Mouse (Mus musculus): ENCODE measurements at regions not wholly inside any gene's neighbourhood (a gene's known extent, or its start where the extent isn't known, plus 50 kb on each side); places are given as distances from the start of the nearest gene placed in this dataset.

DNA sequence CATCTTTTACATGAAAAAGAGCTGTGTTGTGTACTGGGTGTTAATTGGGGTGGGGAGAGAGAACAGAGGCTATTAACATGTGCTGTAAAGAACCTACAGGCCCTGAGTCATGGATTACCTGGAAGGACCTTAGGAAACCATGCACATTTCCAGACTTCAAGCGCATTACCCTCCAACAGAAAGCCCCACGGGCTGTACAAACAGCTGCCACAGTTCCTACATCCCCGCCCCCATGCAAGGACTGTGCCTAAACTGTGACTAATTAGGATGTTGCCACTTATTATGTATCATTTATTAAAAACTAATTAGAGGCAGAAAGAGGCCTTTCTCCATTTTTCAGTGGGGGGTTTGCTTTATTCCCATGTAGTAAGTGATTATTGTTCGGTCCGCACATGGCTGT lies 277.5 kb upstream of the Pmfbp1 start:
- 91% methylated on average over 5 of the region's 5 CpGs for WGBS
- H3K4me1 ChIP-seq (ENCODE audit: control insufficient read depth, insufficient read depth, low read length) = no peaks in the 10 kb centered on the region
- DNase-seq = no peak
- TF ChIP-seq CTCF (IDR thresholded peaks at IDR 0.05; ENCODE audit: insufficient read depth, low read length) (no peak), POLR2A (IDR thresholded peaks at IDR 0.05; ENCODE audit: borderline replicate concordance, extremely low read depth, low read depth, low read length) (no peak)
- no peak overlapping the region for H3K4me3 ChIP-seq (replicated peaks; ENCODE audit: extremely low read depth, low read depth, low read length)

DNA sequence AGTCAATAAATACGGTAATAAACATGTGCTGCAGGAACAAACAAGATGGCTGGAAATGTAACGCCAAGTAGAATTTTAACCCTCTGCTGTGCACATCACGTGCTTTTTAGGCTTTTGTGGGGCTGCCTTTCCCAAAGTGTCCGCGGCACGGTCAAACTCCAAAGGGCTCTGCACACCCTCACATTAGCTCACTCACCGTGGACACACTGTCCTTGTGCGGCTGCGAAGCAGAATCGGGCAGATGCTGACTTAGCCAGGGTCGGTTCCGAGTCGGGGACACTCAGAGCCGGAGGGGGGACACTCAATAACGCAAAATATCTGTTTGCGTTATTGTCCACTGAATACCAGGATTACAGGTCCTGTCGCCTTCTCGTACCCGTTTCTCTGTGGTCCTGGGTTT lies 276.5 kb upstream of the Pmfbp1 start:
- DNase-seq = no peak
- H3K4me1 ChIP-seq (ENCODE audit: control insufficient read depth, insufficient read depth, low read length) = no peaks in the 10 kb centered on the region
- no peak for TF ChIP-seq POLR2A (IDR thresholded peaks at IDR 0.05; ENCODE audit: borderline replicate concordance, extremely low read depth, low read depth, low read length)
- no peak for TF ChIP-seq CTCF (IDR thresholded peaks at IDR 0.05; ENCODE audit: insufficient read depth, low read length)
- H3K4me3 ChIP-seq (replicated peaks; ENCODE audit: extremely low read depth, low read depth, low read length) = no peak overlapping the region
- 94% methylated on average over 19 of the region's 19 CpGs for WGBS

DNA sequence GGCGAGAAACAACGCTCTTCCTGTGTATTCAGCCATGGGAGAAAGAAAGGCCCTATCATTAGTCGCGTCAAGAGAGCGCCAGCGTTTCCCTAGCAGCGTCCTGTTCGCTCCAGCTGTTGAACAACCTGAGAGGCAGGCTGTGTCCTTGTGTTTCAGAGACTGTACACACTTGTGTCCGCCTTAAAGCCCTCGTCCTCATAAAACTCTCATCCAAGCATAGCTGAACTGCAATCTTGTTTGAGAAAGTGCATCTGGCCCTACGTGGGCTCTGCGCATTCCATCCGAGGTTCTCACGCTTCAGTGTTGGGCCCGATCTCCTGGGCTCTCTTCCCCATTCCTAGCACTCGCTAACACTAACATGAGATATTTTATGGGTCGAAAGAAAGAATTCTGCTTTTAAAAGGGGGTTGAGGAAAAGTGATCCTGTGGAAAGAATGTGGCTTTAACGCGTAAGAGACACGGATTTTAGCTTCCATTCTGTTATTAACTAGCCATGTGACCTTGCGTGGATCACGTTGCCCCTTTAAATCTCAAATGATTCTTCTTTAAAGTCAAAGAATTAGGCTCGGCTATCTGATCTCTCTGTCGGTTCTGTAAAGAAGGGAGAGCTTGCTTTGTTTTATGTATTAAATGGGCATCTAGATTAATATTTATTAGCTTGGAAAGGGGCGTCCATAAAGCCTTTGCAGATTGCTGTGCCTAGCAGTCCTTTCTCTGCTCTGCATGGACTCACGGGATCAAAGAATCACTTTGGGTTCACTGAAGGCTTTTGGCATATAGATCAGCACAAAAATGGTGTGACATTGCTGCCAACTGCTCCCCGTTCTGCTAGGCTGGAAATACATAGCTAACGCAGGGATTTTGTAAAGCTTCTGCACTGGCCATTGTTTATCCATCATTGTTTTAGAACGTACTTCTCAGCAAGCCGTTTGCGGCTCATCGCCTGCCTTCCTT lies 261.3 kb upstream of the Pmfbp1 start:
- TF ChIP-seq CTCF (IDR thresholded peaks at IDR 0.05; ENCODE audit: insufficient read depth, low read length) = no peak
- no peak for TF ChIP-seq POLR2A (IDR thresholded peaks at IDR 0.05; ENCODE audit: borderline replicate concordance, extremely low read depth, low read depth, low read length)
- Histone ChIP-seq H3K4me1 (ENCODE audit: control insufficient read depth, insufficient read depth, low read length) (no peaks in the 10 kb centered on the region), H3K4me3 (replicated peaks; ENCODE audit: extremely low read depth, low read depth, low read length) (no peak overlapping the region)
- DNase-seq = no peak
- WGBS = 54% methylated on average over 32 of the region's 32 CpGs

DNA sequence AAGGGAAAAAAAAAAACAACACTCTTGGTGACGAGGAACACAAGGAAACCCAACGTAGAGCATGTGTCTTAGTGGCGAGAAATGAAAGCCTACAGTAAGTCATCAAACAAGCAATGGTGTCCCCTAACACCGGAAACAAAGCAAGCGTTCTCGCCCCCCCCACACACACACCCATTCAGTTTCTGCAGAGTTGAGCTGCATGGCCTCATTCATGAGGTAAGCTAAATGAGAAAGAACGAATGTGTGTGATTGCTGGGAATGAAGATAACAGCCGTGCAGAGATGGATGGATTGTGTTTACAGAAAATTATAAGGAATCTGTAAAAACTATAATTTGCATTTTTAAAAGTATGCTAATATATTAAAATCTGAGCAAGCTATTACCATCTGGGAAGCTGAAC lies 248.3 kb upstream of the Pmfbp1 start:
- H3K4me3 ChIP-seq (replicated peaks; ENCODE audit: extremely low read depth, low read depth, low read length) = no peak overlapping the region
- no peaks in the 10 kb centered on the region for H3K4me1 ChIP-seq (ENCODE audit: control insufficient read depth, insufficient read depth, low read length)
- 74% methylated on average over 8 of the region's 8 CpGs for WGBS
- no peak for DNase-seq
- no peak for TF ChIP-seq CTCF (IDR thresholded peaks at IDR 0.05; ENCODE audit: insufficient read depth, low read length)

DNA sequence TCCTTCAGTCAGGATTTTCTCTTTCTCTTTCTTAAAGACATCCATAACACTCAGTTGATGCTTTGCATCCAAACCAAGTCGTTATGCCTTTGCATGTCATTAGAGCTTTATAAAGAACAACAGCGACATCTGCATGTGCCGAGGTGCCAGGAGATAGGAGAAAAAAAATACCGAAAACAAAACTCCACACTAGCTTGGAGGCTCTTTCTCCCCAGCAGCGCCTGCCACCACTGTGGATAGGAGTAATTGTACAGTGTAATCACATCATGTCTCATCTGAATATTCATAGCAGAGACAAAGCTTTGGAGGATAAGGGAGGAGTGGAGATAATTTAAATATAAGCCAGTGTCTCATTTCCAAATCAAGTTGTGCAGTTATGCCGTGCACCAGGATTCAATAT lies 246.0 kb upstream of the Pmfbp1 start:
- DNase-seq = no peak
- H3K4me1 ChIP-seq (ENCODE audit: control insufficient read depth, insufficient read depth, low read length) = no peaks in the 10 kb centered on the region; the same call in 1 of the 2 replicates
- WGBS = 84% methylated on average over 6 of the region's 6 CpGs
- no peak overlapping the region for H3K4me3 ChIP-seq (replicated peaks; ENCODE audit: extremely low read depth, low read depth, low read length)
- no peak for TF ChIP-seq POLR2A (IDR thresholded peaks at IDR 0.05; ENCODE audit: borderline replicate concordance, extremely low read depth, low read depth, low read length)
- TF ChIP-seq CTCF (IDR thresholded peaks at IDR 0.05; ENCODE audit: insufficient read depth, low read length) = no peak

DNA sequence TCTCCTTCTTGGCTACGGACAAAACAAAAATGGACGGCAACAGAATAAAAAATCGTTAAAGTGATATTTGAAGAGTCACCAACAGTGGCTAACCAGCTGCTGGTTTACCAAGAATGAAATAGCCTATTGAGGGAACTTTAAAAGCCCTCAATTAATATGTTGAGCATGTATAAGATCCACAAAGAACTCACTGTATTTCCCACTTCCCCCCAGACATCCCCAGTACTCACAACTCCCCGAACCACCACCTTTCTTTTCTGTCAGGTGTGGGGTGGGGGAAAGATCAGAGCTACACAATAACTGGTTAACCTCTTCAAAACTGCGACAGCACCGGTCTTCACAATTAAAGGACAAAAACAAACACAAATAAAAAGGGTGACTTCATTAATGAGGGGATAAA lies 245.5 kb upstream of the Pmfbp1 start:
- no peak overlapping the region for H3K4me3 ChIP-seq (replicated peaks; ENCODE audit: extremely low read depth, low read depth, low read length)
- TF ChIP-seq POLR2A (IDR thresholded peaks at IDR 0.05; ENCODE audit: borderline replicate concordance, extremely low read depth, low read depth, low read length) = no peak
- no peak for TF ChIP-seq CTCF (IDR thresholded peaks at IDR 0.05; ENCODE audit: insufficient read depth, low read length)
- WGBS = 84% methylated on average over 6 of the region's 6 CpGs
- no peaks in the 10 kb centered on the region; the same call in 1 of the 2 replicates for H3K4me1 ChIP-seq (ENCODE audit: control insufficient read depth, insufficient read depth, low read length)
- DNase-seq = no peak

DNA sequence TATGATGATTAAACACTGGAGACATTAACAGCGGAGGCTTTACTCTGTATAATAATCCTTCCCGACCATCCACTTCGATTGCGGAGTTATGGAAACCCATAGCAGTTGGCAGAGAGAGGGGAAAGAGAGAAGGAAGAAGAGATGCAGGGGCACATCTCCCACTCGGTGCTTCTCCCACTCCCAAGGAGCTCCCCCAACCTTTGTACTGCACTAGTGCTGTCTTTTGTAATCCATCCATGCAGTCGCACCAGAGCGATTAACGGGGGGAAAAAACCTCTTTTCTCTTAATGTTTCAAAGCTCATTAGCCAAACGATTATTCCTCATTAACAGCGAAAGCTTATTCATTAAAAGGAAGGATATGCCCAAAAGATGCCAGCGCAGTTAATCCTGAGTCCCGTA lies 244.6 kb upstream of the Pmfbp1 start:
- WGBS = 90% methylated on average over 12 of the region's 12 CpGs
- H3K4me1 ChIP-seq (ENCODE audit: control insufficient read depth, insufficient read depth, low read length) = no peaks in the 10 kb centered on the region; the same call in 1 of the 2 replicates
- TF ChIP-seq POLR2A (IDR thresholded peaks at IDR 0.05; ENCODE audit: borderline replicate concordance, extremely low read depth, low read depth, low read length) (no peak), CTCF (IDR thresholded peaks at IDR 0.05; ENCODE audit: insufficient read depth, low read length) (no peak)
- no peak overlapping the region for H3K4me3 ChIP-seq (replicated peaks; ENCODE audit: extremely low read depth, low read depth, low read length)
- no peak for DNase-seq

DNA sequence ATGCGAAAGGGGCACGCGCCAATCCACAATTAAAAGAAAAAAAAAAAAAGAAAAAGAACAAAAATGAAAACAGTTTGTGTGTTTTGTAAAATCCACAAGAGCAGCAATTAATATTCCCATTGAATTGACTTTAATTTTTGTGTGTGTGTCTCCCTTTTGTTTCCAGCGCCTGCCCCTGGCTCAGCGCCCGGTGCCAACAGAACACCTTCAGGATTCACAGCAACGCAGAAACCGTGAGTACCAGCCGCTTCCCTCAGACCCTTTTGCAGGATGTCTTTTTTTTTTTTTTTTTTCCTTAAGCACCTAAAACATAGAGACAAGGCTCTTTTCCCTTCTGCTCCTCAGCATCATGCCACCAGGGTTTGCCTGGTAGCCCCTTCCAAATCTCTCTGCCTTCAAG lies 244.1 kb upstream of the Pmfbp1 start:
- H3K4me3 ChIP-seq (replicated peaks; ENCODE audit: extremely low read depth, low read depth, low read length) = no peak overlapping the region
- WGBS = 83% methylated on average over 9 of the region's 9 CpGs
- no peak for DNase-seq
- no peaks in the 10 kb centered on the region; the same call in 1 of the 2 replicates for H3K4me1 ChIP-seq (ENCODE audit: control insufficient read depth, insufficient read depth, low read length)
- TF ChIP-seq POLR2A (IDR thresholded peaks at IDR 0.05; ENCODE audit: borderline replicate concordance, extremely low read depth, low read depth, low read length) = no peak
- TF ChIP-seq CTCF (IDR thresholded peaks at IDR 0.05; ENCODE audit: insufficient read depth, low read length) = no peak

DNA sequence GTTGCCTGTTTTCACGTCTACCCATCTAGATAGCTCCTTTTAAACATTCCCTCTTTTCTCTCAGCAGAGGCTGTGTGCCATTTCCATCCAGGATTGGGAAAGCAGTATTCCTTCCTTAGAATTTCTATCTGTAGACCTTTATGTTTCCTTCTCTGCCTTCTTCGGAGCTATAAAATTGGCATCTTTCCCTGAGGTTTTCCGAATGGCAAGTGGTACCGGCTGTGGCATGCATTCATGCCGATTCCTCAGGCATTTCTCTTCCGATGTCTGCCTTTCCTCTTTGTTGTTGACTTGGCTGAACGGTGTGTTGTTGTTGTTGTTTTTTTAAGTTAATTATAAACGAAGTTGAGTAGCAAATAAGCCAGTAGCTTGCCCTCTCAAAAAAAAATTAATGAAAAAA lies 243.3 kb upstream of the Pmfbp1 start:
- 80% methylated on average over 8 of the region's 8 CpGs for WGBS
- TF ChIP-seq CTCF (IDR thresholded peaks at IDR 0.05; ENCODE audit: insufficient read depth, low read length) (no peak), POLR2A (IDR thresholded peaks at IDR 0.05; ENCODE audit: borderline replicate concordance, extremely low read depth, low read depth, low read length) (no peak)

DNA sequence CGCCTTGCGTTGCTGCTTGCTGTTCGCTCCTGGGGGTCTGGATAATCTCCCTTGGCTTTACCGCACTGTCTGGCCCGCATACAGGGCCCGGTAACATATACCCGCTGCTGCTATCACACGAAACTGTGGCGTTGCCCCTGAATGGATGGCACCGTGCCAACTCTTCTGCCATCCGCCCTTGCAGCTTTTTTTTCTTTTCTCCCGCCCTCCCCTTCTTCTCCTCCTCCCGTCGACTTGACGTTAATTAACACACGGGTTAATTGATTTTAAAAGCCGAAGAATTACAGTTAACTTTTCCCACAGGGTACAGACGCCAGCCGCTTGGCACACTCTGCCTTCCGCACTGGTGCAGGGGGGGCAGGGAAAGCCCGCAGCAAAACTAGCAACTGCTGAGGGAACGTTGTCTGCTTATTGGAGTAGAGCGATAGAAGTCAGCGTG lies 242.4 kb upstream of the Pmfbp1 start:
- no peak for DNase-seq
- TF ChIP-seq POLR2A (IDR thresholded peaks at IDR 0.05; ENCODE audit: borderline replicate concordance, extremely low read depth, low read depth, low read length) = no peak
- no peak for TF ChIP-seq CTCF (IDR thresholded peaks at IDR 0.05; ENCODE audit: insufficient read depth, low read length)
- no peak overlapping the region for H3K4me3 ChIP-seq (replicated peaks; ENCODE audit: extremely low read depth, low read depth, low read length)
- no peaks in the 10 kb centered on the region; the same call in 1 of the 2 replicates for H3K4me1 ChIP-seq (ENCODE audit: control insufficient read depth, insufficient read depth, low read length)
- WGBS = 77% methylated on average over 24 of the region's 24 CpGs

More for the DNA sequence above, 243.3 kb upstream of the Pmfbp1 start:
- DNase-seq = no peak
- Histone ChIP-seq H3K4me3 (replicated peaks; ENCODE audit: extremely low read depth, low read depth, low read length) (no peak overlapping the region), H3K4me1 (ENCODE audit: control insufficient read depth, insufficient read depth, low read length) (no peaks in the 10 kb centered on the region; the same call in 1 of the 2 replicates)

Data from lung, adult 2 months (tissue).